Mouse (Mus musculus): Measurements from ENCODE around the gene Rbms3.

GRCm38 (mm10) chr9:117178366-117178765 is 451.3 kb downstream of the Rbms3 start:
- TF ChIP-seq CTCF (conservative IDR thresholded peaks at IDR 0.05 in 1 of 2, IDR thresholded peaks at IDR 0.05 in 1 of 2; ENCODE audit: low read depth in 2 of 2, low read length in 2 of 2) (no peak), POLR2A (IDR thresholded peaks at IDR 0.05; ENCODE audit: low read depth, low read length) (no peak)
